In genomic region chr7:139246086-139246485, GRCm38 (mm10) we compare ENCODE assay signal across 17 mouse cellular contexts. TPM values are rescaled to one million over a fixed set of nuclear protein-coding genes. Genes with fewer than 3 reads are reported as not detected.
DNase-seq lines count a peak whose midpoint lies in the region; ATAC-seq lines count a peak whose summit lies in the region.
"Had no signal": no experiment of that assay in that cellular context is flagged by ENCODE, and none has a peak within 500 bp of the region (broad histone marks: within the 10 kb centered on the region; RNA-seq: fewer than 3 reads in every experiment).

No protein-coding gene starts in this region.

- H3K9ac ChIP-seq in intestine, embryonic 16.5 days (ENCODE audit: low read depth, low read length) = peak overlapping the region; percentile 35
- H3K9ac ChIP-seq in intestine, embryonic 15.5 days = no peak overlapping the region
- H3K9ac ChIP-seq in stomach, embryonic 15.5 days = no peak overlapping the region
- H3K9ac ChIP-seq: embryonic facial prominence, embryonic 12.5 days; liver, embryonic 13.5 days; midbrain, embryonic 13.5 days had no signal

- no peaks in the 10 kb centered on the region for H3K36me3 ChIP-seq in intestine, embryonic 16.5 days (ENCODE audit: control insufficient read depth, insufficient read depth, low read length)
- H3K36me3 ChIP-seq in intestine, embryonic 15.5 days = no peaks in the 10 kb centered on the region
- H3K36me3 ChIP-seq in stomach, embryonic 15.5 days = no peaks in the 10 kb centered on the region
- H3K36me3 ChIP-seq: embryonic facial prominence, embryonic 12.5 days; limb, embryonic 10.5 days; liver, embryonic 13.5 days; midbrain, embryonic 13.5 days had no signal

- H3K4me1 ChIP-seq in intestine, embryonic 16.5 days (ENCODE audit: control insufficient read depth, insufficient read depth, low read length) = peaks cover 47% of the 10 kb centered on the region
- peaks cover 48% of the 10 kb centered on the region for H3K4me1 ChIP-seq in intestine, embryonic 15.5 days (replicated peaks)
- H3K4me1 ChIP-seq in stomach, embryonic 15.5 days = peaks cover 40% of the 10 kb centered on the region

- H3K27me3 ChIP-seq in intestine, embryonic 16.5 days (replicated peaks; ENCODE audit: control insufficient read depth, insufficient read depth, low read length) = no peaks in the 10 kb centered on the region
- H3K27me3 ChIP-seq in intestine, embryonic 15.5 days (replicated peaks) = no peaks in the 10 kb centered on the region
- H3K27me3 ChIP-seq in stomach, embryonic 15.5 days (replicated peaks) = no peaks in the 10 kb centered on the region

- H3K27ac ChIP-seq in intestine, embryonic 16.5 days (ENCODE audit: low read length) = 0 out of 2 replicates have a peak overlapping the region, but pooled peaks have one; percentile 21
- no peak overlapping the region for H3K27ac ChIP-seq in intestine, embryonic 15.5 days
- H3K27ac ChIP-seq in stomach, embryonic 15.5 days = peak overlapping the region; percentile 94; the same call in 1 of the 2 replicates
- H3K27ac ChIP-seq: embryonic facial prominence, embryonic 12.5 days; limb, embryonic 10.5 days; liver, embryonic 13.5 days; midbrain, embryonic 13.5 days had no signal

- ATAC-seq in intestine, embryonic 16.5 days = no peak
- no peak for ATAC-seq in intestine, embryonic 15.5 days
- no peak for ATAC-seq in stomach, embryonic 15.5 days (ENCODE audit: insufficient read depth, low FRiP score, low read depth)
- ATAC-seq: intestine, postnatal 0 days; midbrain, embryonic 13.5 days had no signal

- WGBS in intestine, embryonic 16.5 days = 48% methylated on average over 5 of the region's 5 CpGs
- WGBS in intestine, embryonic 15.5 days = 51% methylated on average over 5 of the region's 5 CpGs
- WGBS in stomach, embryonic 15.5 days = 47% methylated on average over 5 of the region's 5 CpGs

- DNase-seq in urinary bladder, adult 18-20 months (ENCODE audit: low spot score in 2 of 2) = peak; percentile 46 to 53
- no peak for DNase-seq in urinary bladder, postnatal 10 days (ENCODE audit: low spot score)
- peak; percentile 68 for DNase-seq in adrenal gland, postnatal 14 days
- no peak for DNase-seq in spleen, postnatal 36 days (ENCODE audit: low spot score in 2 of 2)
- DNase-seq in left cerebral cortex, adult 18-20 months (ENCODE audit: low spot score in 2 of 2) = no peak
- DNase-seq: cerebellum, postnatal 36 days; heart, adult 2 months; liver, embryonic 13.5 days; lung, postnatal 14 days had no signal

- H3K4me2 ChIP-seq in intestine, embryonic 16.5 days (ENCODE audit: low read depth, low read length) = no peak overlapping the region
- H3K4me2 ChIP-seq in intestine, embryonic 15.5 days (replicated peaks) = no peak overlapping the region
- H3K4me2 ChIP-seq in stomach, embryonic 15.5 days = no peak overlapping the region
- H3K4me2 ChIP-seq: liver, embryonic 13.5 days; midbrain, embryonic 13.5 days had no signal

- H3K9me3 ChIP-seq in intestine, embryonic 16.5 days (ENCODE audit: control insufficient read depth, low read length) = no peaks in the 10 kb centered on the region
- no peaks in the 10 kb centered on the region for H3K9me3 ChIP-seq in intestine, embryonic 15.5 days
- no peaks in the 10 kb centered on the region for H3K9me3 ChIP-seq in stomach, embryonic 15.5 days
- H3K9me3 ChIP-seq: embryonic facial prominence, embryonic 12.5 days; limb, embryonic 10.5 days; liver, embryonic 13.5 days; midbrain, embryonic 13.5 days had no signal

- H3K4me3 ChIP-seq in intestine, embryonic 16.5 days (ENCODE audit: low read length) = no peak overlapping the region
- H3K4me3 ChIP-seq in intestine, embryonic 15.5 days (replicated peaks) = no peak overlapping the region
- no peak overlapping the region for H3K4me3 ChIP-seq in stomach, embryonic 15.5 days (replicated peaks)
- H3K4me3 ChIP-seq: embryonic facial prominence, embryonic 12.5 days; heart, adult 2 months; liver, embryonic 13.5 days; midbrain, embryonic 13.5 days had no signal

RNA-seq across cellular contexts. Expression of gene Pwwp2b, which starts 2.2 kb away (rescaled TPM):
- polyA plus RNA-seq in intestine, embryonic 16.5 days (2015; fragmentation: Nextera tagmentation; extraction: Ambion mirVana) = 24.3 and 26.1 TPM in 2 replicates
- polyA plus RNA-seq in intestine, embryonic 15.5 days (2015; fragmentation: Nextera tagmentation; extraction: Ambion mirVana) = 20.3 and 21.4 TPM in 2 replicates
- total RNA-seq in adrenal gland, postnatal 14 days (2021) = 10.9 and 11.2 TPM in 2 replicates
- 17.1 and 18.5 TPM in 2 replicates for polyA plus RNA-seq in stomach, embryonic 15.5 days (2015; fragmentation: Nextera tagmentation; extraction: Ambion mirVana)
- total RNA-seq in left cerebral cortex, adult 18-20 months (2021) = 10 to 100 TPM; 14.1 to 15.1 TPM

RNA-seq across cellular contexts. Expression of gene Stk32c, which starts 33.0 kb away (rescaled TPM):
- 0.10 and 0.15 TPM in 2 replicates for polyA plus RNA-seq in intestine, embryonic 16.5 days (2015; fragmentation: Nextera tagmentation; extraction: Ambion mirVana)
- polyA plus RNA-seq in intestine, embryonic 15.5 days (2015; fragmentation: Nextera tagmentation; extraction: Ambion mirVana) = 0.10 and 0.29 TPM in 2 replicates
- total RNA-seq in adrenal gland, postnatal 14 days (2021) = 2.7 and 3.9 TPM in 2 replicates
- 0.21 and 0.23 TPM in 2 replicates for polyA plus RNA-seq in stomach, embryonic 15.5 days (2015; fragmentation: Nextera tagmentation; extraction: Ambion mirVana)
- 100 to 1,000 TPM; 179 to 185 TPM for total RNA-seq in left cerebral cortex, adult 18-20 months (2021)
- polyA plus RNA-seq: liver, embryonic 13.5 days; thymus, postnatal 0 days had no signal

RNA-seq across cellular contexts. Expression of gene Lrrc27, which starts 33.3 kb away (rescaled TPM):
- polyA plus RNA-seq in intestine, embryonic 16.5 days (2015; fragmentation: Nextera tagmentation; extraction: Ambion mirVana) = 4.0 and 4.4 TPM in 2 replicates
- 4.4 TPM in 2 replicates for polyA plus RNA-seq in intestine, embryonic 15.5 days (2015; fragmentation: Nextera tagmentation; extraction: Ambion mirVana)
- 3.8 and 3.9 TPM in 2 replicates for total RNA-seq in adrenal gland, postnatal 14 days (2021)
- 2.9 and 5.0 TPM in 2 replicates for polyA plus RNA-seq in stomach, embryonic 15.5 days (2015; fragmentation: Nextera tagmentation; extraction: Ambion mirVana)
- total RNA-seq in left cerebral cortex, adult 18-20 months (2021) = 10 to 100 TPM in 1 of 2 experiments, 1 to 10 TPM in 1; 6.6 to 10.6 TPM

Comparison
In these comparisons a context has a peak if more than half of its experiments do, and no peak if none do; other contexts are left out.
1. DNase-seq: peak in urinary bladder, adult 18-20 months (2 of 2) and adrenal gland, postnatal 14 days (single experiment); none in urinary bladder, postnatal 10 days (single experiment), spleen, postnatal 36 days (0 of 2) and left cerebral cortex, adult 18-20 months (0 of 2).